Mouse (Mus musculus): Measurements from ENCODE around the gene Pik3ca. TPM values are rescaled to one million over a fixed set of nuclear protein-coding genes. Genes with fewer than 3 reads are reported as not detected.

Pik3ca gene
- total RNA-seq (2023): 52.0 to 71.8 TPM (median 55.0 TPM) in 4 replicates

DNA sequence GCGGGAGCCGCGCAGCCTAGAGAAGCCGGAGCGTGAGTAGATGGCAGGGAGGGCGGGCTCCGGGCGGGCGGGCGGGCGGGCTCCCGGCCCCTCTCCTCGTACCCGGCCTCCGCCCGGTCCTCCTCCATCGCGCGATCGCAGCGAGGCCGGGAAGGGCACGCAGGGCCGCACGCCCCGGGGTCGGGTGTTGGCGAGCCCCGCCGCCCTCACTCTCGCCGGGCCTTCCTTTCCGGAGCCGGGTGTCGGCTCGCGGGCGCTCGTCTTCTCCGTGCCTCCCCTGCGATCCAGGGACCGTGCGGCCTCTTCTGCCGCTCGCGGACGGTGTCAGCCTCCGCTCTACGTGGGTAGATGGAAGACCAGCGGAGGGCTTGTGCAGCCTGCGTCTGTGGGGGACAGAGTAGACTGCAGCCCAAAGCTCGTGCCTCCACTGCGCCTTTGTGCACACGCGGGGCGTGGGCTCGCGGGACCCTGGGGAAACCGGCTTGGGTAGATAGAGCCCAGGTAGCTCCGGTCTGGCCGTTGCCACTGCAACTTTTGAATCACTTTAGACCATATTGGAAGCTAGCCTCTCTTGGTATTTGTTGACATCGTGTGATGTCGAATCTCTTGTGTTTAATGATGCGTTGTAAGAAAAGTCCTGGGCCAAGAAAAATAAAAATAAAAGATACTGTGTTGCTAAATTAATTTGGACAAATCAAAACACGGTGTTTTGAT, at the start of gene Pik3ca:
Gene Pik3ca, plus strand, starts transcription at position 211 of the 714 bp plus-strand sequence.

DNA sequence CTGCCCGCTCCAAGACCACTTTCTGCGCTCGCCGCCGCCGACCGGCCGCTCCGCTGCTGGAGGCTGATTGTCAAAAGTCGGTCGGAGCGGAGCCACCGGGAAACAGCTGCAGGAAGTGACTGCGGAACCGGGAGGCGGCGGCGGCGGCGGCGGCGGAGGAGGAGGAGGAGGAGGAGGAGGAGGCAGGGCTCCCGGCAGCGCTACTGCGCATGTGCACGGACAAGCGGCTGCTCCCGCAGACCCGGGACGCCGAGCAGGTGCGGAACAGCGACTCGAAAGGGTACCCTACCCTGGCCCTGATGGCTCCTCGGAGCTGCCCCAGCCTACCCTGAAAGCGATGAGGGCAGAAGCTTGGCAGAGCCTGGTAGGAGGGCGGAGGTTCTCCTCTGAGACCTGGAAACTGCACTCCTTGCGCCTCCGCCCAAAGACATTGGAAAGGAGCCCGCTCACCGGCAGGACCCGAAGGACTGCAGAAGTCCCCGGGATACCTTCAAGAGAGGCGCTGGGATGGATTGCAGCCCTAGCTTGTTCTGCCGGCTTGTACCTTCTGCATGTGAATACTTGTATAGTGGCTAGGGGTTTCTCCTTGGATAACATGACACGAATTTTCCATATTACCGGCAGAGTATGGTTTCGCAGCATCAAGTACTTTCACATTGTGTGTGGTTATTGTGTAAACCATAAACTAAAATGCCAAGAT, 31.8 kb upstream of the Pik3ca start, which contains the start of gene Zmat3:
Gene Zmat3, minus strand, starts transcription at position 469 of the 700 bp plus-strand sequence.

GRCm38 (mm10) chr3:32492097-32493090, 94.9 kb downstream of the Pik3ca start, which contains the start of gene Kcnmb3:
Kcnmb3 (minus strand) TSS chr3:32492231.

DNA sequence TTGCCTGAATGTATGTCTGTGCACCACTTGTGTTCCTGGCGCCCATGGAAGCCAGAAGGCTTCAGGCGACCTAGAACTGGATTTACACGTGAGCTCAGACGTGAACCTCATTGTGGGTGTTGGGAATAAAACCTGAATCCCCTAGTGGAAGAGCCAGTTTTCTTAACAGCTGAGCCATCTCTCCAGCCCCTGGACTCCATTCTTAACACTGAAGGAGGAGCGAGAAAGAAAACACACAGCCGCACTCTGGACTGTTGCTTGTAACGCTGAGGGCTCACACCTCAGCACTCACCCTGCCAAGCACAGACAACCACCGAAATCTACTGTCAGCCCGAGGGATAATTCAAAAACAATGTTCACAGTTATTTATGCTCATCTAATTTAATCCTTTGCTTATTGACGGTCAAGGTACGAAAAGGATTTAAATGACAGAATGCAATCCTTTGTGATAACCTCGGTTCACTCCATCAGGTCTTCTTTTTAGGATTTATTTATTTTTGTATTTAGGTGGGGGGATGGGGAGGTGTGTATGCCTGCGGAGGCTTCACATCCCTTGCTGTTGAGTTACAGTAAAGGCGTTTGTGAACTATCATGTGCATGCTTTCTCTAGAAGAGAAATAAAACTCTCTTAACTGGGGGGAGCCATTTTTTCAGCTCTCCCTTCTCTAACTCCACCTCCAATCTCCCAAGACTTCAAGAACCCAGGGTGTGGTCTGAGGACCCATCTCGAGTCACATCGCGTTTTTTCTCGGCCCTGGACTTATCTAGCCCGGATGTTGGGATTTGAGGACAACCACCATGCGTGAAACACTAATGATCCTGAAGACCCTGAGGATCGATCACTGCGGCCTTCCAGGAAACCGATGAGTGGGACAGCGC, 112.3 kb downstream of the Pik3ca start, which contains the start of gene Zfp639:
Gene Zfp639, plus strand, starts transcription at position 764 of the 879 bp plus-strand sequence.

Other genes with a start within 250 kb of the Pik3ca start
- 5.8 to 6.3 TPM (median 6.1 TPM) in 4 replicates for gene Zmat3, start 31.7 kb upstream of the Pik3ca start, total RNA-seq (2023)
- gene Kcnmb3, start 94.6 kb downstream of the Pik3ca start, total RNA-seq (2023): 0.31 to 1.4 TPM (median 0.69 TPM) in 3 of 4 replicates, not detected in the other
- gene Zfp639, start 112.6 kb downstream of the Pik3ca start, total RNA-seq (2023): 45.7 to 50.7 TPM (median 49.2 TPM) in 4 replicates
- gene Mfn1, start 131.8 kb downstream of the Pik3ca start, total RNA-seq (2023): 30.4 to 36.7 TPM (median 32.8 TPM) in 4 replicates
- 23.5 to 30.0 TPM (median 26.9 TPM) in 4 replicates for gene Gnb4, start 218.9 kb downstream of the Pik3ca start, total RNA-seq (2023)

All from B cell, adult 62 days (primary cell).